Mouse (Mus musculus) CD8-positive naive resting alpha-beta T cell, adult 2 months (primary cell): Measurements from ENCODE around the gene Csdc2.
A peak's percentile ranks its signal among the peaks of the same experiment; 100 is the strongest.

Source experiments
- DNase-seq, 2 experiments: peaks; one replicate each; pipeline ENCODE4 v3.0.0; 2022; ENCODE audit warnings: low read depth in 2 of 2, low spot score in 2 of 2

Gene Csdc2

GRCm38 (mm10) chr15:81924933-81925332 is 11.6 kb upstream of the Csdc2 start:
- DNase-seq, result no peak

GRCm38 (mm10) chr15:81925760-81926445 is 10.7 kb upstream of the Csdc2 start, which contains the start of gene Polr3h:
Polr3h (minus strand) TSS chr15:81926240.
- peak; percentile 85 to 91 for DNase-seq

GRCm38 (mm10) chr15:81926446-81926822 is 10.1 kb upstream of the Csdc2 start:
- no peak for DNase-seq

- no peak for DNase-seq
Observed at GRCm38 (mm10) chr15:81927741-81928140, 8.8 kb upstream of the Csdc2 start.

- no peak for DNase-seq
Observed at GRCm38 (mm10) chr15:81928277-81928676, 8.3 kb upstream of the Csdc2 start.

DNA sequence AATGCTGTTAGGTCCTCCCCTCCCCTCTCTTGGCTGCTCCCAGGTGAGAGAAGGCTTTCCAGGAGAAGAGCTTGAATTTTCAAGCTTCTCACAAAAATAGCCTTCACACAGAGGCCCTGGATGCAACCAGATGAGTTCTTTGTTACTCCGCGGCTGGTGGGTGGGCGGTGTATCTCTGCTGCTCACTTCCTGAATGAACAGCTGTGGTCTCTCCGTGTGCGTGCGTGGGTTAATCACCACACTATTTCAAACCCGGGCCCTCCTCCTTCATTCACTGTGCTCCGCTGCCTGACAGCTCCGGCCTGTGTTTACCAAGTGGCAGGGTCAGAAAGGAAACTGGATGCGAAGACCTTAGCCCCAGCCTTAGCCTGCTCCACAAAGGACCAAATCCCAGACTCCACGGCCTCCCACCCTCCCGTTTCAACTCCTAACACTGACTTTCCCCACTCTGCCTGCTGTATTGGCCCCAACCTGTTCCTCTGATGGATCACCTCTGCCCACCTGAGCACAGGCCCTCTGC is 3.5 kb upstream of the Csdc2 start:
- DNase-seq, result peak in 1 of 2 experiments; percentile 17

DNA sequence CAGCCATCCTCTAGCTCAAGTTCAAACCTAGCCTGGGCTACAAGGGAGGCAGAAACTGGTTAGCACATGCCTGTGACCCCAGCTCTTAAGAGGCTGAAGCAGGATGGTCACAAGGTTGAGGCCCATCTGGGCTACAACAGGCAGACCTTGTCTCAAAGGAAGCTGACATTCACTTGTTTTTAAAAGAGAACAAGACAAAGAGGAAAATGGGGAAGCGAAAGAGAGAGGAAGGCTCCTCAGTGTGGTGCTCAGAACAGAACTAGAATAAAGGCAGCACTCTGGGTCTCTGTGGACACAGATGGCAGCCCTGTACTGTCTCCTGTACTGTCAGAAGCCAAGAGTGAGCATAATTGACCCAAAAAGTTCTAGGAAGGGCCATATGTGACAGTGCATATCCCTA is 2.6 kb upstream of the Csdc2 start:
- no peak for DNase-seq

- no peak for DNase-seq
Observed at GRCm38 (mm10) chr15:81935869-81936637, 506 bp upstream of the Csdc2 start.

GRCm38 (mm10) chr15:81937098-81937972 is 776 bp downstream of the Csdc2 start:
- DNase-seq, result no peak

- DNase-seq, result no peak
Observed at GRCm38 (mm10) chr15:81938246-81938645, 1.7 kb downstream of the Csdc2 start.

DNA sequence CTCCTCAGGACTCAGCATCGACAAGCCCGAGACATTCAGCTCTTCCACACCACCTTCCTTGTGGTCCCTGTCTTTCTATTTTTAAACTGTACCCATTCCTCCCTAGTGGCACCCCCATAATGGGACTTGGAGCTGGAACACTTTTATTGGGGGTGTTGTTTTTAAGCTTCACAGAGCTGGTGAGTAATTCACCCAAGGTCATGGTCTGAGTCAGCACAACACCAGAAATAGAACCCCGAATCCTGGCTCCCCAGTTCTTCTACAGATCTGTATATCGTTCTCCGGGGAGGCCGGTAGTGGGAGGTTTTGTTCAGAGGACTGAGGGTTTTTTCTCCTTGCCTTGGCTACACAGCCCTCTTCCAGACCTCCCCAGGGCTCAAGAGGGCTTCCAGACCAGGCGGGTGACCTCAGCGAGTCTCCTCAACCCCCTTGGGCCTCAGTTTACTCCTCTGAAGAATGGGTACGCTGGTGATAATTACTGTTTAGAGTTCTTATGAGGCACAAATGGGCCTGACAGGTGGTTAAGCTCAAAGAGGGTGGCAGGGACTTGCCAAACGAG is 2.7 kb downstream of the Csdc2 start:
- no peak for DNase-seq

DNA sequence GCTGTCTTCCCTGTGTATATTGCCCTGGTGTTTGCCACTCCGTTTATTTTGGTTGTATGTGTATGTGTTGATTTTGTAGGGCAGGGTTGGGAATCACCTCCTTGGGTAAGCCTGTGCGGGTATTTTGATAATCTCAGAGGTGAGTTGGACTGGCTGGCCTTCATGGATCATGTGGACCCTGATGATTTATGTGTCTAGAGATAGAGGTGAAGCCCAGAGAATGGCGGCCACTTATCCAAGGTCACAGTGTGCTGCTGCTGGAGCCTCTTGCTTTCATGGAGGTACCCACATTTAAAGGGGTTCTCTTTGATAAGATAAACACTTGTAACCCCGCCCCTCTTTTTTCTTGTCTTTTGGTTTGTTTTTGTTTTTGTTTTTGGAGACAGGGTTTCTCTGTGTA is 3.2 kb downstream of the Csdc2 start:
- no peak for DNase-seq

DNA sequence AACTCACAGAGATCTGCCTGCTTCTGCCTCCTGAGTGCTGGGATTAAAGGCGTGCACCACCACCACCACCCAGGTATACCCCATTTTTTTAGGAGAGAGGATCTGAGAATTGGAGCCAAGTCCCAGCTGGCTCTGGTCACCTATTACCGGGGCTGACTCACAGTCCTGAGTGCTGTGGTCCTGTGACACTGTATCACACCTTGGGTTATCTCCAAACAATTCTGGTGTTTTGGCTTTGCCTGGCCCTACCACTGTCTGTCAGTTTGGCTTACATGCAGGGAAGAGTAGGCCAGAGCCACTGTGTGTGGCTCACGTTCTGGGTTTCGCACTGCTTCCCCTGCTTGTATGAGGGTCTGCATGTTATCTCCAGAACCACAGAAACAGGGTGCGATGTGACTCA is 3.7 kb downstream of the Csdc2 start:
- DNase-seq, result no peak

DNA sequence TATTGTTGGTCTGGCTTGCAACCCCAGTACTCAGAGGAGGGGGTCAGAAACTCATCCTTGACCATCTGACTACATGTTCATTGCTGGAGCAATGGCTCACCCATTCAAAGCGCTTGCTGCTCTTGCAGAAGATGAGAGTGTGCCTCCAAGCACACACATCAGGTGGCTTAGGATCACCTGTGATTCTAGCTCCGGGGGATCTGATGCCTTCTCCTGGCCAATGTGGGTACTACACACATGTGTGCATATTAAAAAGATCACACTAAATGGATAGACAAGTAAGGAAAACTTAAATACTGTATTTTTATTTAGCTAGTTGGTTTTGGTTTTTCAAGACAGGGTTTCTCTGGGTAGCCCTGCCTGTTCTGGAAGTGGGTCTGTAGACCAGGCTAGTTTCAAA is 4.5 kb downstream of the Csdc2 start:
- no peak for DNase-seq

DNA sequence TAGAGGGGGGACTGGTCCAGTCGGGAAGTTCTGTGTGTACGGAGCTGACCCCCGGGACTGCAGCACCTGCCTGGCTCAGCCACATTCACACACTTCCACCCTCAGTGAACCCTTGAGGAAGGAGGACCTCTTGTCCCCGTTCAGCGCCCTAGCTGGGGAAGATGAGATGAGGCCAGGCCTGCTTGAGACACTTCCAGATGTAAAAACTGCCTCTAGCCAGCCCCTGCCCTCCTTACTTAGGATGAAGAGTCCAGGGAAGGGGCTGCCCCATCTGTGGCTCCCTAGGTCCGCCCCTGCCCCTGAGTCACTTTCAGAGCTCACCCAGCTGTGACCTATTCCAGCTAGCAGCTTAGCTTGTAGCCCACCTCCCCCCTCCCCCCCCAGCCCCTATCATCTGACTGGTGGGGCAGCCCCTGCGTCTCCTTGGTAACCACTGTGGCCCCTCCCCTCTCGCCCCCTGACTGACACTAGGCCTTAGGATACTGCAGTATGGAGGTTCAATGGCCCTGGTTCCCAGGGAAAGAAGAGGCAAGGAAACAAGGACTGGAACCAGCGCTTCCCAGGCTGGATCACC is 6.7 kb downstream of the Csdc2 start:
- no peak for DNase-seq

DNA sequence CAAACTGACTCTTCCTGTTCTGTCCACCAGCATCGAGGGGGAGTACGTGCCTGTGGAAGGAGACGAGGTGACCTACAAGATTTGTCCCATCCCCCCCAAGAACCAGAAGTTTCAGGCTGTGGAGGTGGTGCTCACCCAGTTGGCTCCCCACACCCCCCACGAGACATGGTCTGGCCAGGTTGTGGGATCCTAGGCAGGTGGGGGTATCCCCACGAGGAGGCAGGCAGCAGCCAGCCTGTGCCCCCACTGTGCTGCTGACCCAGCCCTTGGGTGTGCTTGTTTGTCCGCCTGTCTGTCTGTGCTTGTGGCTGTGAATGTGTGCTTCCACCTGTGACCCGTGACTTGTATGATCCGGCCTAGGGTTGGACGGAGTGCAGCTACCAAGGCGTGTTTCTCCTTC is 12.5 kb downstream of the Csdc2 start:
- DNase-seq, result no peak

- no peak for DNase-seq
Observed at GRCm38 (mm10) chr15:81949476-81950131, 13.0 kb downstream of the Csdc2 start.

- no peak for DNase-seq
Observed at GRCm38 (mm10) chr15:81950716-81951115, 14.2 kb downstream of the Csdc2 start.

GRCm38 (mm10) chr15:81951159-81951558 is 14.6 kb downstream of the Csdc2 start:
- DNase-seq, result no peak

DNA sequence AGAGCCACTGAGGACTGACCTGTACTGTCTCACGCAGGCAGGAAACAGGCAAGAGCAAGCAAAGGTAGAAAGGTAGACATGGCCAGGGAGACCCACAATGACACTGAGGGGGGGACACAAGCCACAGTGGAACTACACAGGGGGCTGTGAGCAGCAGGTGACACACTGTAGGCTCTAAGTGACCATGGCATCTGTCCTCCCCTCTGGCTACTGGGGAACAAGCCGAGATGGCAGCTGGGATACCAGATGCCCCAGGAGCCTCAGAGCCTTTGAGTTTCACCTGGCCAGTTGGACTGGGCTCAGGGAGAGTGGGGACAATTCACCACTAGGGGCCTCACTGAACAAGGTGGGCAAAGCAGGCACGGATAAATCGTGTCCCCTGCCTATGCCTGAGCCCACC is 15.8 kb downstream of the Csdc2 start:
- no peak for DNase-seq
